Mouse (Mus musculus) layer of hippocampus, postnatal 36 days (tissue): ENCODE measurements around the gene C1qtnf3. TPM values are rescaled to one million over a fixed set of nuclear protein-coding genes. Genes with fewer than 3 reads are reported as not detected.
A peak's percentile ranks its signal among the peaks of the same experiment; 100 is the strongest.

Experiments
- DNase-seq, 2 experiments: peaks; one replicate each; pipeline ENCODE4 v3.0.0; 2022
- total RNA-seq, 2 experiments: library from RNA; stranded (reverse); gene quantifications; 2 replicates each; pipeline ENCODE4 v1.2.3; 2021

C1qtnf3 gene
- total RNA-seq, result not detected

- no peak for DNase-seq
These were observed at the start of gene C1qtnf3 for GRCm38 (mm10) chr15:10951951-10952759. C1qtnf3 (plus strand) TSS chr15:10952332.

- DNase-seq, result no peak
These were observed 49.8 kb upstream of the C1qtnf3 start for GRCm38 (mm10) chr15:10902360-10902759.

GRCm38 (mm10) chr15:10916611-10917311, 35.4 kb upstream of the C1qtnf3 start:
- DNase-seq, result no peak

GRCm38 (mm10) chr15:10917312-10917660, 34.8 kb upstream of the C1qtnf3 start:
- no peak for DNase-seq

GRCm38 (mm10) chr15:10920212-10920611, 31.9 kb upstream of the C1qtnf3 start:
- no peak for DNase-seq

GRCm38 (mm10) chr15:10921064-10921463, 31.1 kb upstream of the C1qtnf3 start:
- DNase-seq, result peak in 1 of 2 experiments; percentile 3

GRCm38 (mm10) chr15:10922061-10922460, 30.1 kb upstream of the C1qtnf3 start:
- DNase-seq, result no peak

- peak; percentile 8 to 14 for DNase-seq
These were observed 29.6 kb upstream of the C1qtnf3 start for GRCm38 (mm10) chr15:10922570-10922969.

- DNase-seq, result no peak
These were observed 28.8 kb upstream of the C1qtnf3 start for GRCm38 (mm10) chr15:10923076-10923995.

GRCm38 (mm10) chr15:10927325-10927724, 24.8 kb upstream of the C1qtnf3 start:
- DNase-seq, result no peak

- no peak for DNase-seq
These were observed 23.4 kb upstream of the C1qtnf3 start for GRCm38 (mm10) chr15:10928633-10929270.

GRCm38 (mm10) chr15:10933930-10934329, 18.2 kb upstream of the C1qtnf3 start:
- no peak for DNase-seq

- DNase-seq, result no peak
These were observed 11.7 kb upstream of the C1qtnf3 start for GRCm38 (mm10) chr15:10940148-10941108.

GRCm38 (mm10) chr15:10941901-10942300, 10.2 kb upstream of the C1qtnf3 start:
- DNase-seq, result no peak

- no peak for DNase-seq
These were observed 4.3 kb upstream of the C1qtnf3 start for GRCm38 (mm10) chr15:10947852-10948251.

GRCm38 (mm10) chr15:10952760-10953305, 701 bp downstream of the C1qtnf3 start:
- DNase-seq, result no peak

GRCm38 (mm10) chr15:10953465-10953864, 1.3 kb downstream of the C1qtnf3 start:
- DNase-seq, result no peak

- no peak for DNase-seq
These were observed 2.4 kb downstream of the C1qtnf3 start for GRCm38 (mm10) chr15:10954381-10955016.

- DNase-seq, result no peak
These were observed 3.0 kb downstream of the C1qtnf3 start for GRCm38 (mm10) chr15:10955156-10955555.

GRCm38 (mm10) chr15:10956706-10957105, 4.6 kb downstream of the C1qtnf3 start:
- DNase-seq, result no peak
